Mouse (Mus musculus): ENCODE measurements at regions not wholly inside any gene's neighbourhood (a gene's known extent, or its start where the extent isn't known, plus 50 kb on each side); places are given as distances from the start of the nearest gene placed in this dataset.

DNA sequence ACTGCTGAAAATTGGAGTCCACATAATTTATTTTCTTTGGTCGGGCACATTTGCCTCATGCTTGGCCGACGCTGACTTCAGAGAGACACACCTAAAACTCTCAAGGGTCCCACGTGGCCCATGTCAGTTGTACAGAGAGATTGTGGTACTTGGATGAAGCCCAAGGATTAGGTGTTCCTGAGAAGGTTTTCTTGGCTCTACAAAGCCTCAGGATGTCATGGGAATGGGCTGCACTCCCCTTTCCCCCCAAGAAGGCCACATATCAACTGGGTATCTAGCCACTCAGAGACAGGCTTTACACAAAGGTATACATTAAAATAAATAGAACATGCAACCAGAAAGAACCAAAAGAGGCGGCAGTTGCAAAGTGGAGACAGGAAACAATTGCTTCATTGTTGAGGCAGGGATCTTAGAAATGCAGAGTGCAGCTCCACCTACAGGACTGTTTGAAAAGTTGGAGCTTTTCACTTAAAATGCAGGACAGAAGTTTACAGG is 1326.5 kb upstream of the Zeb2 start (continued):
- TF ChIP-seq MYC (IDR thresholded peaks at IDR 0.05; ENCODE audit: low read depth, low read length) (peak; percentile 61; the same call in 1 of the 2 replicates), HCFC1 (IDR thresholded peaks at IDR 0.05; ENCODE audit: low read depth, low read length) (no peak), RCOR1 (IDR thresholded peaks at IDR 0.05; ENCODE audit: low read depth, low read length) (no peak), ELF1 (IDR thresholded peaks at IDR 0.05; ENCODE audit: low read depth, low read length) (peak; percentile 37; the same call in 1 of the 2 replicates), NELFE (IDR thresholded peaks at IDR 0.05; ENCODE audit: low read depth, low read length) (no peak), UBTF (IDR thresholded peaks at IDR 0.05; ENCODE audit: borderline replicate concordance, insufficient read depth, low read depth, low read length) (no peak), RAD21 (IDR thresholded peaks at IDR 0.05; ENCODE audit: low read depth, low read length) (peak; percentile 99), JUND (IDR thresholded peaks at IDR 0.05; ENCODE audit: low read depth, low read length) (no peak)

GRCm38 (mm10) chr2:46443061-46443685 is 1326.0 kb upstream of the Zeb2 start:
- Histone ChIP-seq H3K4me1 (ENCODE audit: control insufficient read depth in 1 of 2, insufficient read depth in 2 of 2, low read length in 2 of 2) (peaks cover 2 to 9% of the 10 kb centered on the region in 2 experiments; a peak in 3 of 4 replicates), H3K9me3 (replicated peaks; ENCODE audit: insufficient read depth, low read length) (no peaks in the 10 kb centered on the region), H3K4me3 (ENCODE audit: control insufficient read depth in 1 of 2, insufficient read depth in 1 of 2, low read depth in 2 of 2, low read length in 2 of 2) (peak overlapping the region; percentile 29 to 41), H3K36me3 (ENCODE audit: control insufficient read depth in 1 of 2, insufficient read depth in 2 of 2, low read length in 2 of 2) (peaks cover 0 to 10% of the 10 kb centered on the region in 2 experiments; a peak in 2 of 4 replicates), H3K79me2 (ENCODE audit: control insufficient read depth, insufficient read depth, low read length, poor library complexity) (no peaks in the 10 kb centered on the region), H3K27ac (ENCODE audit: control insufficient read depth, low read depth, low read length) (peak overlapping the region; percentile 68), H3K27me3 (ENCODE audit: control insufficient read depth in 1 of 2, insufficient read depth in 2 of 2, low read length in 2 of 2) (no peaks in the 10 kb centered on the region), H3K9ac (ENCODE audit: control insufficient read depth, low read depth, low read length, poor library complexity, severe bottlenecking) (peak overlapping the region; percentile 59)
- no peak; the same call in 1 of the 2 replicates for TF ChIP-seq RAD21 (IDR thresholded peaks at IDR 0.05; ENCODE audit: low read depth, low read length)
- peak; percentile 40; the same call in 1 of the 2 replicates for TF ChIP-seq ETS1 (IDR thresholded peaks at IDR 0.05; ENCODE audit: low read depth, low read length)
- no peak for TF ChIP-seq POLR2AphosphoS5 (IDR thresholded peaks at IDR 0.05; ENCODE audit: borderline replicate concordance, low read depth, low read length)
- TF ChIP-seq SIN3A (IDR thresholded peaks at IDR 0.05; ENCODE audit: low read length) = 0 out of 2 replicates have a peak, but pooled peaks have one; percentile 10
- TF ChIP-seq CHD1 (IDR thresholded peaks at IDR 0.05; ENCODE audit: low read depth, low read length) = no peak
- TF ChIP-seq MAZ (IDR thresholded peaks at IDR 0.05; ENCODE audit: low read depth, low read length) = no peak
- peak; percentile 27 to 37; a peak in 3 of 4 replicates for TF ChIP-seq EP300 (IDR thresholded peaks at IDR 0.05; ENCODE audit: low read depth in 1 of 2, low read length in 2 of 2)
- TF ChIP-seq TBP (IDR thresholded peaks at IDR 0.05; ENCODE audit: low read depth, low read length) = 0 out of 2 replicates have a peak, but pooled peaks have one; percentile 52
- peak; percentile 53 for TF ChIP-seq GATA1 (IDR thresholded peaks at IDR 0.05; ENCODE audit: low read depth, low read length)
- TF ChIP-seq JUND (IDR thresholded peaks at IDR 0.05; ENCODE audit: low read depth, low read length) = no peak
- TF ChIP-seq ZC3H11A (IDR thresholded peaks at IDR 0.05; ENCODE audit: low read depth, low read length) = 0 out of 2 replicates have a peak, but pooled peaks have one; percentile 10
- TF ChIP-seq MYC (IDR thresholded peaks at IDR 0.05; ENCODE audit: low read depth, low read length) = 0 out of 2 replicates have a peak, but pooled peaks have one; percentile 9
- TF ChIP-seq MAFK (IDR thresholded peaks at IDR 0.05; ENCODE audit: borderline replicate concordance, low read depth, low read length) = peak; percentile 29; the same call in 1 of the 2 replicates
- TF ChIP-seq RCOR1 (IDR thresholded peaks at IDR 0.05; ENCODE audit: low read depth, low read length) = peak; percentile 53; the same call in 1 of the 2 replicates
- peak; percentile 76 for DNase-seq (ENCODE audit: low read depth, low spot score)
